8 mouse cellular contexts compared by ENCODE assay signal in the genomic region with DNA sequence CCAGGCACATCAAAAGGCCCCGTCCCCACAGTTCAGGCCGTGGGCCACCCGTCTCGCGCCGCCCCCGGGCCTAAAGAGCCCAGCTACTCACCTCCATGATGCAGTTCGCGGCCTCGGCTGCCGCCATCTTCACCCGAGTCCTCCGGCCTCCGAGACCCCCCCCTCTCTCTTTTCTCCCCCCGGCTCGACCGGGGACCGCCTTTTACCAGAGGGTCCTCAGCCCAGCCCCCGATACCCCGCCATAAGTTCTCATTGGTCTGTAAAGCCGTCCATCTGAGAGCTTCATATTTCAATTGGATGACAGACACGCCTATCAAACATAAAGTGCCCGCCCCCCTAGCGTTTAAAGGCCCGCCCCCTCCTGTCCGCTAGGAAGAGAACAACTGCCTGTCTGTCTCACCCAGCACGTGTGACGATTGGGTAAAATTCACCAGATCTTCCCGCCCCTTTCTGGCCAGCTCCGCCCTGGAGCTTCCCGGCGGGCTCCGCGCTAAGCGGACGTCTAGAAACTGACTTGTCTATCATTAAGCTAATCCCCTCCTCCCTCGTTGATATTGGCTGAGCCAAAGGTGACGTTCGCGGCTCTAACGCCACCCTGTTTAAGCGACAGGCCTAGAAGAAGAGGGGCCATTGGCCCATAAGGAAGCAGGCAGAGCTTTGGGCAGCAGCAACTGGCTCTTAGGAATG. TPM values are rescaled to one million over a fixed set of nuclear protein-coding genes. Genes with fewer than 3 reads are reported as not detected.
DNase-seq lines count a peak whose midpoint lies in the region; ATAC-seq and TF ChIP-seq lines count a peak whose summit lies in the region.

A gene (minus strand): TSS at position 377 of the 687 bp plus-strand sequence.

- no peak for TF ChIP-seq CTCF in ES-Bruce4 (IDR thresholded peaks at IDR 0.05; ENCODE audit: low read depth, low read length)
- no peak for TF ChIP-seq CTCF in liver, postnatal 0 days (IDR thresholded peaks at IDR 0.05; ENCODE audit: low read depth)

- no peaks in the 10 kb centered on the region for H3K9me3 ChIP-seq in ES-Bruce4 (replicated peaks; ENCODE audit: control insufficient read depth, insufficient read depth, low read length, poor library complexity, severe bottlenecking)
- no peaks in the 10 kb centered on the region for H3K9me3 ChIP-seq in forebrain, embryonic 13.5 days (replicated peaks)
- H3K9me3 ChIP-seq in liver, postnatal 0 days (ENCODE audit: low read length), result no peaks in the 10 kb centered on the region
- H3K9me3 ChIP-seq in neural tube, embryonic 14.5 days (ENCODE audit: control insufficient read depth, low read length), result no peaks in the 10 kb centered on the region

- H3K27me3 ChIP-seq in ES-Bruce4 (ENCODE audit: control insufficient read depth, insufficient read depth, low read length, poor library complexity, severe bottlenecking), result no peaks in the 10 kb centered on the region
- H3K27me3 ChIP-seq in forebrain, embryonic 13.5 days, result no peaks in the 10 kb centered on the region
- H3K27me3 ChIP-seq in liver, postnatal 0 days (ENCODE audit: insufficient read depth, low read length), result no peaks in the 10 kb centered on the region
- no peaks in the 10 kb centered on the region for H3K27me3 ChIP-seq in neural tube, embryonic 14.5 days (ENCODE audit: control insufficient read depth, insufficient read depth, low read length)

- ATAC-seq in cerebellum, adult (ENCODE audit: insufficient number of reproducible peaks, low FRiP score, low TSS enrichment), result peak; percentile 94
- peak; percentile 97 for ATAC-seq in forebrain, embryonic 13.5 days
- ATAC-seq in liver, postnatal 0 days, result peak; percentile 94
- ATAC-seq in neural tube, embryonic 14.5 days (ENCODE audit: low read depth), result peak; percentile 96

- DNase-seq in heart, postnatal 10 days, result peak; percentile 98 to 99
- peak; percentile 99 for DNase-seq in large intestine, adult 2 months (ENCODE audit: low read depth, low spot score)
- peak; percentile 96 for DNase-seq in liver, postnatal 0 days
- DNase-seq in testis, postnatal 10 days (ENCODE audit: low spot score), result peak; percentile 94

- H3K9ac ChIP-seq in ES-Bruce4 (ENCODE audit: low read depth, poor library complexity, severe bottlenecking), result peak within 1 kb of the TSS; percentile 99
- H3K9ac ChIP-seq in forebrain, embryonic 13.5 days, result peak within 1 kb of the TSS; percentile 98
- peak within 1 kb of the TSS; percentile 90 for H3K9ac ChIP-seq in liver, postnatal 0 days (replicated peaks)
- H3K9ac ChIP-seq in neural tube, embryonic 14.5 days (replicated peaks; ENCODE audit: low read depth, low read length), result peak within 1 kb of the TSS; percentile 99

- peak within 1 kb of the TSS; percentile 65 for H3K27ac ChIP-seq in ES-Bruce4 (ENCODE audit: insufficient read depth, low read length)
- H3K27ac ChIP-seq in forebrain, embryonic 13.5 days, result peak within 1 kb of the TSS; percentile 93
- peak within 1 kb of the TSS; percentile 91 for H3K27ac ChIP-seq in liver, postnatal 0 days (ENCODE audit: low read depth)
- peak within 1 kb of the TSS; percentile 91 for H3K27ac ChIP-seq in neural tube, embryonic 14.5 days (ENCODE audit: low read depth, low read length)

- H3K4me1 ChIP-seq in ES-Bruce4 (ENCODE audit: control insufficient read depth, insufficient read depth, low read length), result peaks cover 6% of the 10 kb centered on the region
- H3K4me1 ChIP-seq in forebrain, embryonic 13.5 days, result peaks cover 42% of the 10 kb centered on the region
- H3K4me1 ChIP-seq in liver, postnatal 0 days (ENCODE audit: insufficient read depth), result peaks cover 20% of the 10 kb centered on the region
- peaks cover 26% of the 10 kb centered on the region for H3K4me1 ChIP-seq in neural tube, embryonic 14.5 days (ENCODE audit: control insufficient read depth, insufficient read depth, low read length)

- peaks cover 17% of the 10 kb centered on the region for H3K36me3 ChIP-seq in ES-Bruce4 (ENCODE audit: control insufficient read depth, insufficient read depth, low read length, poor library complexity, severe bottlenecking)
- H3K36me3 ChIP-seq in forebrain, embryonic 13.5 days (ENCODE audit: poor library complexity, severe bottlenecking), result peaks cover 29% of the 10 kb centered on the region
- H3K36me3 ChIP-seq in liver, postnatal 0 days (replicated peaks; ENCODE audit: insufficient read depth, low read length), result peaks cover 15% of the 10 kb centered on the region
- H3K36me3 ChIP-seq in neural tube, embryonic 14.5 days (ENCODE audit: control insufficient read depth, insufficient read depth, low read length), result peaks cover 9% of the 10 kb centered on the region

- intact Hi-C loops in heart, postnatal 10 days (cut with DNase I), result loop anchor here (1.0 kb wide), 1 partner anchor 30 kb away; a partner anchor contains a TSS

- TF ChIP-seq POLR2A in ES-Bruce4 (IDR thresholded peaks at IDR 0.05; ENCODE audit: insufficient read depth, low read length), result no peak

- H3K4me3 ChIP-seq in ES-Bruce4 (ENCODE audit: low read depth, low read length), result peak within 1 kb of the TSS; percentile 95
- peak within 1 kb of the TSS; percentile 96 for H3K4me3 ChIP-seq in forebrain, embryonic 13.5 days
- peak within 1 kb of the TSS; percentile 87 for H3K4me3 ChIP-seq in liver, postnatal 0 days (ENCODE audit: low read depth, low read length)
- H3K4me3 ChIP-seq in neural tube, embryonic 14.5 days (ENCODE audit: low read depth, low read length), result peak within 1 kb of the TSS; percentile 90

- TF ChIP-seq EP300 in ES-Bruce4 (IDR thresholded peaks at IDR 0.05; ENCODE audit: insufficient read depth, low read depth, low read length), result 0 out of 2 replicates have a peak, but pooled peaks have one; percentile 5
- peak; percentile 67; the same call in 1 of the 2 replicates for TF ChIP-seq EP300 in liver, postnatal 0 days (IDR thresholded peaks at IDR 0.05; ENCODE audit: low read depth)

- WGBS in forebrain, embryonic 13.5 days, result under 1% methylated on average over 42 of the region's 42 CpGs
- WGBS in large intestine, adult 2 months, result 1% methylated on average over 42 of the region's 42 CpGs
- WGBS in liver, postnatal 0 days (ENCODE audit: insufficient replicate concordance), result 2% methylated on average over 42 of the region's 42 CpGs
- 1% methylated on average over 42 of the region's 42 CpGs for WGBS in neural tube, embryonic 14.5 days

- H3K4me2 ChIP-seq in forebrain, embryonic 13.5 days, result peak within 1 kb of the TSS; percentile 73
- peak within 1 kb of the TSS; percentile 97 for H3K4me2 ChIP-seq in liver, postnatal 0 days (ENCODE audit: low read depth, low read length)
- peak within 1 kb of the TSS; percentile 79 for H3K4me2 ChIP-seq in neural tube, embryonic 14.5 days (ENCODE audit: low read depth, low read length)

RNA-seq across cellular contexts. Expression of the gene that starts here (rescaled TPM):
- polyA plus RNA-seq in ES-Bruce4 (2011; ENCODE audit: insufficient read depth, insufficient read length, low read depth, missing spikeins), result 461 and 485 TPM in 2 replicates
- 815 and 859 TPM in 2 replicates for polyA plus RNA-seq in forebrain, embryonic 13.5 days (2015; fragmentation: Nextera tagmentation; extraction: Ambion mirVana)
- total RNA-seq in heart, postnatal 10 days (2021), result 100 to 1,000 TPM; 198 to 216 TPM
- polyA plus RNA-seq in large intestine, adult 2 months (2012; rRNA removed), result 167 and 188 TPM in 2 replicates
- 73.2 and 76.8 TPM in 2 replicates for polyA plus RNA-seq in liver, postnatal 0 days (2015; fragmentation: Nextera tagmentation; extraction: Ambion mirVana)
- polyA plus RNA-seq in neural tube, embryonic 14.5 days (2014; fragmentation: Nextera tagmentation; extraction: Ambion mirVana), result 189 and 206 TPM in 2 replicates

Comparison
In these comparisons a context has a peak if more than half of its experiments do, and no peak if none do; other contexts are left out.
1. Peak in every context shown above with its lines: DNase-seq, ATAC-seq, H3K4me3 ChIP-seq and H3K27ac ChIP-seq.